Mouse (Mus musculus): ENCODE results near the gene Ankrd36.
"Not testable (repeated sequence)": the region's sequence is repeated elsewhere in the genome, so short reads cannot be mapped to it uniquely, and the experiment has no call there.

Gene Ankrd36

DNA sequence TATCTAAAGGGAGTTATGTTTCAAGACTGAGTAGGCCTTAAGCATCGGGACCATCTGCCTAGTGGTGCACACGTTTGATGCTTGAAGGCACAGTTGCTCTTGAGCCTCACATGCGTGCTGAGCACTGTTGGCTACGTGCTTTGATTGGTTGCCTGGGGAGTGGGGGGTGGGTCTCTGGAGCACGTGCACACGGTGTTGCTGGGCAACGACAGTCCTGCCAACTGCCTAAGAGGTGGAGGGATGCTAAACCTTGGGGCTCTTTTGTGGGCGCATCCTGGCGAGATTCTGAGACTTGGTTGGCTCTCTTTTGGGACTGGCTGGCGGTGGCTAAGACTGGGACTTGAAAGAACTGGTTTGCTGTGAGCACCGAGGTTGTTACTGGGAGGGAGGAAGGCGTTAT lies at the start of gene Ankrd36:
Gene Ankrd36 (plus strand): TSS at position 211 of the 400 bp plus-strand sequence.
- no peak for DNase-seq (ENCODE audit: low read depth, low spot score)

DNA sequence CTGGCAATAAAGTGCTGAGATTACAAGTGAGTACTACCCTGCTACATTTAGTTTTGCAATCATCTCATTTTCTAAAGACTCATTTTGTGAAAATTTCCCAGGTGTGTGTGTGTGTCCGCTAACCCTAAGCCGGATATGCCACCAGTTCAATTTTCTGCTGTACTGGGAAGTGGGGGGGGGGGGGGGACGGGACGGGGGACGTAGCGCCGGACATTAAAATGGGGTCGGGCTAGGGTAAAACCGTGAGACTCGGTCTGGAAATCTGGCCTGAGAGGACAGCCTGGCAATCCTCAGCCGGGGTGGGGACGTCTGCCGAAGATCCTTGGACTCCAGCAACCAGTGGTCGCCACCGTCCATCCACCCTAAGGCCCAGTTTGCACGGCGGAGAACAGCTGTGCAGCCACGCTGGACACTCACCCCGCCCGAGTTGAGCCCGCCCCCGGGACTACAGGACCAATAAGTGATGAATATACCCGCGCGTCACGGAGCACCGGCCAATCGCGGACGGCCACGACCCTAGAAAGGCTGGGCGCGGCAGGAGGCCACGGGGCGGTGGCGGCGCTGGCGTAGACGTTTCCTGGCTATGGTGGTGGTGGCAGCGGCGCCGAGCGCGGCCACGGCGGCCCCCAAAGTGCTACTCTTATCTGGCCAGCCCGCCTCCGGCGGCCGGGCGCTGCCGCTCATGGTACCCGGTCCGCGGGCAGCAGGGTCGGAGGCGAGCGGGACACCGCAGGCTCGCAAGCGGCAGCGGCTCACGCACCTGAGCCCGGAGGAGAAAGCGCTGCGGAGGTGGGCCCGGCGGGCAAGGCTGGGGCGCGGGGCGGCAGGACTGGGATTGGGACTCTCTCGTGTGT lies 48.8 kb upstream of the Ankrd36 start, which contains the start of gene Xbp1:
Gene Xbp1 (plus strand): TSS at position 248 of the 854 bp plus-strand sequence.
- peak; percentile 95 for DNase-seq (ENCODE audit: low read depth, low spot score)

DNA sequence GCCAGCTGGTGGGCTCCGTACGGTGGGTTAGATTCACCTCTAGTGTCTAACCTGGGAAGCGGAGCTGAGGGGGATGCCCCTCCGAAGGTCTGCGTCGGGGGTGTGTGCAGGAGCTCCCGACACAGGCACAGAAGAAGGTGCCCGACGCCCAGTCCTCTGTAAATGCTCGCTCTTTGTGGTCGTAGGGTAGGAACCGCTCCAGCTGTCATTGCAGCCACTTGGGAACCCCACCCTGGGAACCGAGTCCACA lies 48.3 kb upstream of the Ankrd36 start:
- no peak for DNase-seq (ENCODE audit: low read depth, low spot score)

DNA sequence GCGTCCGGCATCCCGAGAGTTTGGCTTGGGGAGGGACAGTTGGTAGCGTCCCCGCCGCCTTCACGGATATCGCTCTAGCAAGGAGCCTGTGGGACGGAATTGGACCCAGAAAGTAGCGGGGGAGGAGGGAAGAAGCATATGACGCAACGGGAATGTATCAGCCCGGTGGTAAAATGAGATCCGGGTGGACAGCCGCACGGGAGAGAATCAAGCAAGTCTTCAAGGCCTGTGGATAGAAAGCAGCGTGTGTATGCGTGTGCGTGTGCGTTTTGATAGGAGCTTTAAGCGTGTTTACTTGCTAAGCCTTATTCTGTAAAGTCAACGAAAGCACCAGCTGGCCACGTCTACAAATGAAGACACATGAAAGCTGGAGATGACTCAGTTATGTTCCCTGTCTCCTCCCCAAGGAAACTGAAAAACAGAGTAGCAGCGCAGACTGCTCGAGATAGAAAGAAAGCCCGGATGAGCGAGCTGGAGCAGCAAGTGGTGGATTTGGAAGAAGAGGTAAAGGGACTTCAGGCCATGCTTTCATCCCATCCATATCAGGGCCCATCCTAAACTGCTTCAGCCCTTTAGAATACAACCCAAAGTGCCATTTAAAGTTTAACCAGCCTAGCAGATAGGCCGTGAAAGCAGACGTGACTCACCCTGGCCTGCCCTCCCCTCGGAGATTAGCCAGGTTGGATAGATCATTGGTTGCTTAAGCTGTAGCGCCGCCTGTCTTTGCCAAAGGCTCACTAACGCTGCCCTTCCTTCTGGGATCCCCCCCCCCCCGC lies 47.8 kb upstream of the Ankrd36 start:
- peak; percentile 81 for DNase-seq (ENCODE audit: low read depth, low spot score)

DNA sequence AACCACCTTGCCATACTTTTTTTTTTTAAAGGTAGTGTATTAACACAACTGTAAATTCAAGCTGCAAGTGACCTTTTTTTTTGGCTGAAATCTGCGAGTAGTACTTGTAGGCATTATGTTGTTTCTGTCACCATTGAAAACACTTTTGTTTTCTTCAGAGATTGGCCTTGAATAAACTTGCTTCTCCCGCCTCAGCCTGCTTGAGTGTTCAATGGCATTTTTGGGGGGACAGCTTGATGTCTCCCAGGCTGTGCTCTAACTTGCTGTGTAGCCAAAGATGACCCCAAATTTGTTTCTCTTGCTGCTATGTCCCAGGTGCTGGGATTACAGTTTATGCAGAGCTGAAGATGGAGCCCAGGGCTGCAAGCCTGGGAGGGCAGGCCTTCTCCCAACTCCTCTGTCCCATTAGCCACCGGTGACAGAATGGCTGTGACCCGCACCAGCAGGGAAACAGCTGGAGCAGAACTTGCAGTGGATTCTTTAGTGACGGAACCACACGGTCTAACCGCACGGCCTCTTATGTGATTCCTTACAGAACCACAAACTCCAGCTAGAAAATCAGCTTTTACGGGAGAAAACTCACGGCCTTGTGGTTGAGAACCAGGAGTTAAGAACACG lies 46.6 kb upstream of the Ankrd36 start:
- DNase-seq (ENCODE audit: low read depth, low spot score), result no peak

DNA sequence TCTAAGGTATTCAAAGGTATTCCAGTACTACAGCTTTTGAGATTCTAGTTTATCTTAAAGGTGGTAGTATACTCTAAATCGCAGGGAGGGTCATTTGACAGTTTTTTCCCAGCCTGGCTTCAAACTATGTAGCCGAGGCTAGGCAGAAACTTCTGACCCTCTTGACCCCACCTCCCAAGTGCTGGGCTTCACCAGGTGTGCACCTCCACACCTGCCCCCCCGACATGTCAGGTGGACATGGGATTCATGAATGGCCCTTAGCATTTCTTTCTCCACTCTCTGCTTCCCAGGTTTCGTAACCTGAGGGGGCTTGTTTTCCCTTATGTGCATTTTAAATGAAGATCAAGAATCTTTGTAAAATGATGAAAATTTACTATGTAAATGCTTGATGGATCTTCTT lies 44.1 kb upstream of the Ankrd36 start:
- no peak for DNase-seq (ENCODE audit: low read depth, low spot score)

DNA sequence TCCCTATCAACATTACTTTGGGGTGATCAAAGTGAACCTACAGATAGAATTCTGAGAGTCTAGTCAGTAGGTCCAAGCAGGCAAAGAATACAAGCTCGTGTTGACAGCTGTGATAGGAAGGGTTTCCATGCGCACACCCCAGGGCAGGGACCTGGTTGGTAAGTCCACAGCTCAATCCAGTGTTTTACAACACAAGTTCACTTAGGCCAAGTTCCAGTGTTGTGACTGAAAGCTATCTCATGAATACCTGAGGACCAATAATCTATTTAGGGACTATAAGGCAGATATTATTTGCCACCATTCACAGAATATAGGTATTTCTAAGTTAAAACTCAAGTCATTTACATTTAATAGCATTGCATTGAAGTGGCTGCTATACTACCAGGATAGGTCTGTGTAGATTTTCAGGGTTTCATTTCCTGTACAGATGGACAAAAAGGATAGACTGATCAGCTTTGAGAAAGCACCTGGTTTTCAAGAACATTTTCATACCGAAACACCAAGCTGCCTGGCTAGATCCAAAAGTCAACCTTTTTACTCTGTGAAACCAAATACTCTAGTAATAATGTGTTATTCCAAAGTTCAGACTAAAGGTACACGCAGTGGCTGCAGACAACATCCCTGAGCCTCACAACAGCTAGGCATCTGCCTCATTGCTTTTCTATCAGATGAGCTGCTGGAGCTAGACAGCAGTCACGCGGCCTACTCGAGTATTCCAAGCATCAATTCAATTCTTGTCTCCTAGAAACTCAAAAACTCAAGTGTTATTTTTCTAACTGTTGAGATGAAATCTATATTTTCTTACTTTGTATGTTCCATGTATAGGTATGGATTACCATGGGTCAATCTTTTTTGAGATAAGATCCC lies 42.7 kb upstream of the Ankrd36 start:
- DNase-seq (ENCODE audit: low read depth, low spot score), result no peak

DNA sequence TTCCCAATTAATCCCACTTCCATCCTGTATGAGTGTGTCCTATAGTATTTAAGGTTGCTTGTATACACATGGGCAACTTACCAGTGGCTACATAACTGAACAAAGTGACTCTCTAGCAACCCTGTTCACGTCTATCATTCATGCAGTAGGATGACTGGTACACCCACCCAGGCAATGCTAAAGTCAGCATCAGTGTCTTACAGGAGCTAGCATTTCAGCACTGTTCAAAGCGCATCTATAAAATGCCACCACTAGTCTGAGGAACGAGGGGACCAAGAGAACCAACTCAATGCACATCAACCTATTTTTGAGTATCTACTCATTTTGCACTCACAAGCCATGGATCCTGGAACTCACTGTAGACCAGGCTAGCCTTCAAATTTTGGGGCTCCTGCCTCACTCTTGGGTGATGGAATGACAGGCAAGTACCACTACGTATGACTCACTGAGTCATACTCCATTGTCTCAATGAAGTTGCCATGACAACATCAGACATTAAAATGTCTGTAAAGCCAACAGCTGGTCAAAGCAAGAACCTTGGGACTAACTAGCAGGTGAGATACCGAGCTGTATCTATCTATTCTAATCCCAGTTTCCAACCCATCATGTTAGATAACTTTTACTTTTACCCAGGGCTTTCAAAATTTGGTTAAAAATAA lies 41.5 kb upstream of the Ankrd36 start:
- DNase-seq (ENCODE audit: low read depth, low spot score), result no peak

DNA sequence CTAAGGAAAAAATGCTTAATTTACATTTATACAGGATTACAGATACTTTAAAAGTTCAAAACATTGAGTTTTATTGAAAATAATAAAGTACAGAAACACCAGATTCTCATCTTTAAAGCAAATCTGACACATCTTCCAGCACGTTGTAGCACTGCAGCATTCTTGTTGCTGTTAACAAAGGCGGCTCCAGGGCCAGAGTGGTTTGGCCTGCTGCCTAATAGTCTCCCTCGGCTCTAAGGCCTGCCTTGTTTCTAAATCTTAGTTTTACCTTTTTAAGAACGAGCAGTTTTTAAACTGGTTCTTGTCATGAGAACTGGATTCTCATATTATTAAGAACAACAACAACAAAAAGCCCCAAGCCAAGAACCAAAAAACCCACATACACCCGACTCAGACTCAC lies 40.6 kb upstream of the Ankrd36 start:
- DNase-seq (ENCODE audit: low read depth, low spot score), result no peak

DNA sequence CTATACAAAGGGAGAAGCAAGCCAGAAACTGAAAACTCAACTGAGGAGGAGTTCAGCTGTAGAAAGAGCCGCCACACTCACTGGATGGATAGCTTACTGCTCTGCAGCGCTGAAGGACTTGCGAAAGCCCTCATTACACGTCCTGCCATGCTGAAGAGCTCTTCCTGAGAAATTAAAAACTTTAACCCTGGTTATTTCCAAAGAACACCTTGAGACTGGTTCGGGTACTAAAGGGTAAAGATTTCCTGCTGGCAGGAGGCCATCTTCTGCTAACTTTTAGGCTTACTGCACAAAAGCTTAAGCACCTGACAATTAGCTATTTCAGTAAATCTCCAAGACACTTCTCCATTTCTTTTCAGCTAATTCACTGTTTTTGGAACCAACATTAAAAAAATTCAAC lies 39.3 kb upstream of the Ankrd36 start:
- DNase-seq (ENCODE audit: low read depth, low spot score), result no peak

DNA sequence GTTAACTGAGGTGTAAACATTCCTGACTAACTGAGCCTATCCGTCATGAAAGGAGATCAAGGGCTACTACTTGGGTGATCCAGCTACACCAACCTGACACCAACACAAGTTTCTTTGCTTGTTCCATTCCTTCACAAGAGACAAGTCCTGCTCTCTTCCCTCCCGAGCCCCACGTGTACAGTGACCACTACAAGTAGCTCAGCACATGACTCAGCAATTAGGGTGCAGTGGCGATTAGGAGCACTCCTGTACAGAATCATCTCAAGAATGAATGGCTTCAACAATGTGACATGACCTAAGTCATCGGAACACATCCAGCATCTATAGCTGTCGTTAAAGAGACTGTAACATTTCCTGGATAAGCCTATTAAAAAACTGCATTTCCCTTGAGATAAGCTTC lies 38.8 kb upstream of the Ankrd36 start:
- DNase-seq (ENCODE audit: low read depth, low spot score), result no peak

DNA sequence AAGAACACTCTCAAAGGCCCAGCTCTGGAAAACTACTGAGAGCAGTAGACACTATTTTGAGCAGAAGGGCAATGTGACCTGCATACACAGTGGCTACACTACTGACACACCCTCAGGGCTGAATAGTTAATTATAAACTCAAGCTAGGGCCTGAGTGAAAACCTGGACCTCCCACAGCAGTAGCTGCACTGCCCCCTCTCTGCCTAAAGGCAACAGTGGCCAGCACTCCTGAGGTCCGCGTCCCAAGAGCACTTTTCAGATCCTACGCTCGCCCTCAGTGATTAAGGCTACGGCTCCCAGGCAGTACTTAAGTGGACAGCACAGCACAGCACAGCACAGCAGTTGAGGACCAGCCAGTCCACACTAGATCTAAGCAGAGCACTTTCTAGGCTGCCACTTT lies 36.4 kb upstream of the Ankrd36 start:
- DNase-seq (ENCODE audit: low read depth, low spot score), result no peak

DNA sequence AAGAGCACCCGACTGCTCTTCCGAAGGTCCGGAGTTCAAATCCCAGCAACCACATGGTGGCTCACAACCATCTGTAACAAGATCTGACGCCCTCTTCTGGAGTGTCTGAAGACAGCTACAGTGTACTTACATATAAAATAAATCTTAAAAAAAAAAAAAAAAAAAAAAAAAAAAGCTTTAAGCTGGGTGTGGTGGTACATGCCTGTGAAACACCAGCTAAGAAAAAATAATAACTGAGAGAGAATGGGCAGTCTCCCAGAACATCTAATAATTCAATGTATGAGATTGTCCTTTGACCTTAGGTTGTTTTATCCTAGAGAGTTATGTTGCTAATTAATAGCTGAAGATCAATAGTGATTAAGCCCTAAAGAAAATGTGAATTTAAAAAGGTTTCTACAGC lies 32.0 kb upstream of the Ankrd36 start:
- not testable (repeated sequence) for DNase-seq (ENCODE audit: low read depth, low spot score)

DNA sequence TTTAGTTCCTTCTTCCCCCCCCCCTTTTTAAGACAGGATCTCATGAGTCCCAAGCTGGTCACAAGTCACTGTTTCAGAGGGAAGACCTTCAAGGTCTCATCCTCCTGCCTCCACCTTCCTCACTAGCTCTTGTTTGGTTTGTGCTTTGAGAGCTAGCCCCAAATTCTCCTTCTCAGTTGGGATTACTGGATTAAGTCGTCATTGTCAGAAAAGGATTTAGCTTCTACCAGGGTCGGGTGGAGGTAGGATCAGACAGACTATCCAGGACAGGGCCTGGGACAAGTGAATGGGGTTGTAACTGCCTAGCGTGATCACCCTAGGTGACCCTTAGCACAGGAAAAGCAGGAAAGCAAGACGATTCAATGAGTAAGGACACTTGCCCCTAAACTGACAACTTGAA lies 29.2 kb upstream of the Ankrd36 start:
- no peak for DNase-seq (ENCODE audit: low read depth, low spot score)

DNA sequence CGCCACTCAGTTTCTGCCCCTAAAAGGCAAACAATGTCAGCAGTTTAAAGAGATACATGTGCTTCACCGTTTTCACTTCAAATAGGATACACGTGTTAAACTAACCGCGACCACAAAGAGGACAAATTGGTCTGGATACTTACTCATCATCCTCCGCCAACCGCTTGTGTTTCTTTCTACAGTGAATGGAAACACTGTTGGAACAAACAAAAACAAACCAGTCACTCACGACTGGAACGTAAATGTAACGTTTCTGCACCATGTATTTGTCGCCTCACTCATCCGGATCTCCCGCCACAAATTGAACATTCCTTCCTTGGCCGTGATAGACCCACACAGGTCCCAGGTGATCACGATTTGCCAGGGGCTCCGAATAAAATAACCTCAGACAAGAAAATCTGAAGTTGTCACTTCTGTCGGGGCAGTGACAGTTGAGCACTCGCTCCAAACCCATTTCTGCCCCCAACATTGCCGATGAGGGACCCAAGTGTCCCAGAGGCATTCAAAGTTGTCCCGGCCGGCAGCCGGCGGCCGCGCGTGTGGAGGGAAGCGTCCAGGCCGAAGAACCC lies 28.2 kb upstream of the Ankrd36 start:
- DNase-seq (ENCODE audit: low read depth, low spot score), result peak; percentile 65

DNA sequence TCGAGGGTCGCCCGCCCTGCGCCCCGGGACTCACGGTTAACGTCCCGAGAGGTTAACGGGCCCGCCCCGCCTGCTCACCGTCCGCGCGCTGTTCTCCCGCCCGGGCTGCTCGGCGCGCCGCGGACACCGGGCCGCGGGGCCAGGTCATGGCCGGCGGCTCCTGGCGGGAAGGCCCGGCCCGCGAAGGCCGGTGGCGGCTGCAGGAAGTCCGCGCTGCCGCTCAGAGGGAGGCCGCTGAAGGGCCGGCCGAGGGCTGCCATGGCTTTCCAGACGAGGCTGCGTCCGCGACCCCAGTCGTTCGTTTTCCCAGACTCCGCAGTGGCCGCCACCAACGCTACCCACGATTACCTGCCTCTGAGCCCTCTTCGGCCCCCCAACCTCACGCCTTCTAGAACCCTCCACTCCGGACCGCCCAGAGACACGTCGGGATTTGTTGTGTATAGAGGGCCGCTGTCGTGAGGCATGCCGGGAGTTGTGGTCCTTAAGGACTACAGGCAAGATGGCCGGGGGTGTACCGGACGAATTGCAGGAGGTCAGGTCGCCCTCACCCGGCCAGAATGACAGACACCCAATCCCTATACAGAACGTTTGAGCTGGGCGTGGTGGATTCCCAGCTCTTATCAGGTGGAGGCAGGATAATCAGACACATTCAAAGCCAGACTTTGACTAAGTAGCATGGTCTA lies 27.5 kb upstream of the Ankrd36 start, which contains the start of gene Ccdc117:
Gene Ccdc117 (minus strand): TSS at position 389 of the 683 bp plus-strand sequence.
- DNase-seq (ENCODE audit: low read depth, low spot score), result peak; percentile 91

DNA sequence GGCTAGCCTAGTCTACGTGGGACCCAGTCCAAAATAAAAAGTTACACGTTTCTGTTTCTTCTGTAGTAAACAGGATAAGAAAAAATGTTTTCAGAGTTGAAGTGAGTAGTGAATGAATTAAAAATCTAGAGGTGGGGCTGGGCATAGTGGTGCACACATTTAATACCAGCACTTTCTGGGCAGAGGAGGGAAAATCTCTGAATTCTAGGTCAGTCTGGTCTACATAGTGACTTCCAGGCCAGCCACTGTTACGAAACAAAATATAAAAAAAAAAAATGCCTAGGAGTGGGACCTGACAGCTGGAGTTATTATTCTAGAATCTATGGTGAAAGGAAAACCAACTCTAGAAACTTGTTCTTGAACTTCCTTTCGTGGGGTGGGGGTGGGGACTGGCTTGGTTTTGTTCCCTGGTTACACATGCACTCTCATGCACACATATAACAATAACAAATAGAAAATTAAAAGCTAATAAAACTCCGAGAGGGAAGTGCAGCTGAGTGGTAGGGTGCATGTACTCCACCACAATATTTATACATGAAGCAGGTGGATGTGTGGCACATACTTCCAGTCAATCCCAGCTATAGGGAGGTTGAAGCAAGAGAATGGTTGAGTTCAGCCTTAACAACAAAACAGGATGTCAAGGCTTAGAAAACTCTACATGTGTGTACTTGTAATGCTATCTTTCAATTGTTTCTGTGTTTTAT lies 26.9 kb upstream of the Ankrd36 start:
- peak; percentile 26 for DNase-seq (ENCODE audit: low read depth, low spot score)

DNA sequence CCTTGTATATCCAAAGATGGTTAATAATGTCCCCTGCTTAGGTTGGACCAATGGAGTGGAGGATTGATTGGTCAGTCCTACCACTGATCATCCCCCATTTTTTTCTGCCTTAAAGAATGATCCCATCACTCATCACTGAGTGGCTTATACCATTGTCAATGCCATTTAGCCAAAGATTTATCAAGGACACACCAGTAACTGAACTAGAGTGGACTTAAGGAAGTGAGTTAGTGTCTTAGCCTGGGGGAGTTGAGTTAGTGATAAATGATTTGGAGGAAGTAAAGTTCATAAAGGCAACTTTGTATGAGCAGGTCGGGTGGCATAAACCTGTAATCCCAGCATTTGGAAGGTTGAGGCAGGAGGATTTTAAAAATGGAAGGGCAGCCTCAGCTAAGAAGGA lies 26.2 kb upstream of the Ankrd36 start:
- DNase-seq (ENCODE audit: low read depth, low spot score), result no peak

DNA sequence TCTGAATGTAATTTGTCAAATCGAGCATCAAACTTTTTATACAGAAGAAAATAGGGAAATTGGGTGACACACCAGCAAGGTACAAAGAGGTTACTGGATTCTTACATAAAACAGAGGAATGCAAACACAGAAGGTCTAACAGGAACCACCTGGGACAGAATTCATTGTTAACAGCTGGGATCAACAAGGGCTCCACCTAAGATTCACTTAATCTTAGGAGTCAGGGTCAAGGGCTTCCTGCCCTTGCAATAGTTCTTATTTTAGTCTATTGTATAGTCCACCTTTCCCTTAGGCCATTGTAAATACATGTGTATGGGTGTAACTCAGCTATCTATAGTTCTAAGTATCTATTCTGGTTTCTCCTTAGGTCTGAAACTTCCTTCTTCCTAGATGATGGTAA lies 24.8 kb upstream of the Ankrd36 start:
- DNase-seq (ENCODE audit: low read depth, low spot score), result not testable (repeated sequence)

DNA sequence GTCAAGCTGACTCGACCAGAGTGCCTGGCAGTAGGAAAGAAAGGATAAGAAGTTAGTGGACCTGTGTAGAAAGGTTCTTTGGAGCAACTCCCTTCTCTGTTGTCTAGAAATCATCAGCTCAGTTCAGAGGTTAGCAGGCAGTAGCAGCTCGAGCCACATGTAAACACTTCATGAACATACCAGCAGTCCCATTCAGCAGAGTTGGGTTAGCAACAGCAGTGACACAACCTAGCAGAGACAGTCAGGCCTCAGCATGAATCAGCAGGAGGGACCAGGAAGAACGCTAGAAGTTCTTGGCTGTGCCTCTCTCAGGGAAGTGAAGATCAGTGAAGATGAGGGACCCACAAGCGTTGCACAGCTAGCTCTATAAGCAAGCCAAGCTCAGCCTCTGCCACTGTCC lies 24.0 kb upstream of the Ankrd36 start:
- DNase-seq (ENCODE audit: low read depth, low spot score), result no peak
